ENCODE assay signal across 19 mouse cellular contexts in the genomic region with DNA sequence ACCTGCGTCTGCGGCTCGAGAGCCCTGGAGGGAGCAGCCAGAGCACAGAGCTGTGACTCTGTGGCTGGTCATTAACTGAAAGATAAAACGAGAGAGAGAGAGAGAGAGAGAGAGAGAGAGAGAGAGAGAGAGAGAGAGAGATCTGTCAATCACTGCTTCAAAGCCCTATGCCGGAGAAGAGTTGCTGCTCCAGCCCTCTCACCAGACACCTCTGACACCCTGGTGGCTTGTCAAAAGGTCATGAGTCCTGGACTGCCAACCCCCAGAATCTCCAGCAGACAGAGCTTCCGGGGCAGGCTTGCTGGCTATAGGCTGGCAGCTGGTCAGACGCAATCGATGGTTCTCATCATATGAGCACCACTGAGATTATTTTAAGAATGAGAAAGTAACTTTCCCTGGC. TPM values are rescaled to one million over a fixed set of nuclear protein-coding genes. Genes with fewer than 3 reads are reported as not detected.
DNase-seq lines count a peak whose midpoint lies in the region; ATAC-seq and TF ChIP-seq lines count a peak whose summit lies in the region.
"Had no signal": no experiment of that assay in that cellular context is flagged by ENCODE, and none has a peak within 500 bp of the region (broad histone marks: within the 10 kb centered on the region; RNA-seq: fewer than 3 reads in every experiment).

No protein-coding gene starts in this region.

- peak in 1 of 2 experiments; percentile 29 for DNase-seq in cerebellum, adult 2 months
- DNase-seq in cerebellum, adult 8-10 months: no peak
- DNase-seq in heart, postnatal 4 days: no peak
- peak; percentile 50 for DNase-seq in liver
- no peak for DNase-seq in liver, embryonic 14.5 days (ENCODE audit: low read depth in 3 of 3, low spot score in 3 of 3)
- DNase-seq in thymus, adult 2 months: no peak
- no peak for DNase-seq in gastrocnemius, postnatal 25 days
- DNase-seq: adrenal gland, postnatal 25 days; kidney, adult 11 months; kidney, postnatal 10 days; layer of hippocampus, postnatal 36 days; lung, postnatal 10 days; retina, postnatal 1 day; right cerebral cortex, postnatal 4 days had no signal

- no peak for TF ChIP-seq EP300 in liver, embryonic 14.5 days (IDR thresholded peaks at IDR 0.05; ENCODE audit: low read depth)

- peak overlapping the region; percentile 37 for H3K4me2 ChIP-seq in heart, embryonic 13.5 days
- H3K4me2 ChIP-seq in liver, embryonic 14.5 days (ENCODE audit: low read depth): no peak overlapping the region
- H3K4me2 ChIP-seq: forebrain, embryonic 12.5 days; limb, embryonic 15.5 days; midbrain, embryonic 12.5 days had no signal

- no peak overlapping the region for H3K4me3 ChIP-seq in cerebellum, adult 2 months (replicated peaks; ENCODE audit: insufficient read depth, low read depth, low read length)
- H3K4me3 ChIP-seq in heart, embryonic 13.5 days: no peak overlapping the region
- H3K4me3 ChIP-seq in liver, embryonic 14.5 days (ENCODE audit: insufficient read depth in 1 of 2, low read depth in 2 of 2, low read length in 2 of 2): peak overlapping the region; percentile 45 to 67
- H3K4me3 ChIP-seq in thymus, adult 2 months (ENCODE audit: control insufficient read depth, insufficient read depth, low read length): no peak overlapping the region
- H3K4me3 ChIP-seq: forebrain, embryonic 12.5 days; limb, embryonic 15.5 days; midbrain, embryonic 12.5 days had no signal

- H3K4me1 ChIP-seq in cerebellum, adult 2 months (ENCODE audit: control insufficient read depth, insufficient read depth, low read length): peaks cover 20% of the 10 kb centered on the region
- peaks cover 44% of the 10 kb centered on the region for H3K4me1 ChIP-seq in heart, embryonic 13.5 days
- H3K4me1 ChIP-seq in liver, embryonic 14.5 days (replicated peaks; ENCODE audit: control insufficient read depth in 2 of 2, insufficient read depth in 2 of 2, low read length in 1 of 2): peaks cover 3 to 24% of the 10 kb centered on the region in 2 experiments
- H3K4me1 ChIP-seq in thymus, adult 2 months (replicated peaks; ENCODE audit: control insufficient read depth, insufficient read depth, low read length): no peaks in the 10 kb centered on the region
- H3K4me1 ChIP-seq: limb, embryonic 15.5 days had no signal

- H3K9me3 ChIP-seq in heart, embryonic 13.5 days: no peaks in the 10 kb centered on the region
- H3K9me3 ChIP-seq in liver, embryonic 14.5 days (ENCODE audit: control insufficient read depth, low read length): no peaks in the 10 kb centered on the region
- H3K9me3 ChIP-seq: forebrain, embryonic 12.5 days; limb, embryonic 15.5 days; midbrain, embryonic 12.5 days had no signal

- H3K36me3 ChIP-seq in heart, embryonic 13.5 days: peaks cover under 1% of the 10 kb centered on the region; the same call in 1 of the 2 replicates
- H3K36me3 ChIP-seq in liver, embryonic 14.5 days (replicated peaks; ENCODE audit: control insufficient read depth, insufficient read depth, low read depth): no peaks in the 10 kb centered on the region
- no peaks in the 10 kb centered on the region for H3K36me3 ChIP-seq in thymus, adult 2 months (ENCODE audit: control insufficient read depth, insufficient read depth, low read length)
- H3K36me3 ChIP-seq: forebrain, embryonic 12.5 days; midbrain, embryonic 12.5 days had no signal

- WGBS in cerebellum, adult 2 months: 34% methylated on average over 8 of the region's 8 CpGs
- WGBS in heart, embryonic 13.5 days: 31% methylated on average over 8 of the region's 8 CpGs
- WGBS in liver, embryonic 14.5 days (ENCODE audit: insufficient replicate concordance): 53% methylated on average over 8 of the region's 8 CpGs
- 98% methylated on average over 7 of the region's 8 CpGs for WGBS in thymus, adult 2 months

- peak overlapping the region; percentile 61 for H3K27ac ChIP-seq in cerebellum, adult 2 months (ENCODE audit: insufficient read depth, low read length)
- H3K27ac ChIP-seq in heart, embryonic 13.5 days (replicated peaks): no peak overlapping the region
- no peak overlapping the region for H3K27ac ChIP-seq in liver, embryonic 14.5 days
- no peak overlapping the region for H3K27ac ChIP-seq in thymus, adult 2 months (ENCODE audit: control insufficient read depth, insufficient read depth, low read length)
- H3K27ac ChIP-seq: forebrain, embryonic 12.5 days; limb, embryonic 15.5 days; midbrain, embryonic 12.5 days had no signal

- TF ChIP-seq CTCF in cerebellum, adult 2 months (IDR thresholded peaks at IDR 0.05; ENCODE audit: borderline replicate concordance, insufficient read depth, low read depth, low read length): no peak
- TF ChIP-seq CTCF in liver, embryonic 14.5 days (IDR thresholded peaks at IDR 0.05; ENCODE audit: low read depth): no peak
- TF ChIP-seq CTCF in thymus, adult 2 months (IDR thresholded peaks at IDR 0.05; ENCODE audit: borderline replicate concordance, control insufficient read depth, extremely low read depth, insufficient read depth, low read length, poor library complexity): no peak

- TF ChIP-seq POLR2A in cerebellum, adult 2 months (IDR thresholded peaks at IDR 0.05; ENCODE audit: borderline replicate concordance, insufficient read depth, low read length): no peak
- TF ChIP-seq POLR2A in thymus, adult 2 months (IDR thresholded peaks at IDR 0.05; ENCODE audit: control insufficient read depth, extremely low read depth, insufficient read depth, low read length, poor library complexity): no peak

- no peaks in the 10 kb centered on the region for H3K27me3 ChIP-seq in cerebellum, adult 2 months (ENCODE audit: control insufficient read depth, insufficient read depth, low read length)
- H3K27me3 ChIP-seq in heart, embryonic 13.5 days (replicated peaks): no peaks in the 10 kb centered on the region
- no peaks in the 10 kb centered on the region for H3K27me3 ChIP-seq in liver, embryonic 14.5 days (ENCODE audit: control insufficient read depth, insufficient read depth, low read length)
- H3K27me3 ChIP-seq in thymus, adult 2 months (ENCODE audit: control insufficient read depth, insufficient read depth, low read length): no peaks in the 10 kb centered on the region
- H3K27me3 ChIP-seq: CH12.LX; forebrain, embryonic 12.5 days; limb, embryonic 15.5 days; midbrain, embryonic 12.5 days had no signal

- no peak for ATAC-seq in heart, embryonic 13.5 days (ENCODE audit: extremely low read depth, insufficient number of reproducible peaks, low FRiP score, low TSS enrichment)
- peak; percentile 72 for ATAC-seq in liver, embryonic 14.5 days (ENCODE audit: insufficient read depth)

- peak overlapping the region; percentile 25; the same call in 1 of the 2 replicates for H3K9ac ChIP-seq in heart, embryonic 13.5 days
- no peak overlapping the region for H3K9ac ChIP-seq in liver, embryonic 14.5 days (replicated peaks)
- H3K9ac ChIP-seq: forebrain, embryonic 12.5 days; limb, embryonic 15.5 days; midbrain, embryonic 12.5 days had no signal

RNA-seq across cellular contexts. Expression of gene Abca1, which starts 15.7 kb away (rescaled TPM):
- 10.0 and 10.6 TPM in 2 replicates for polyA plus RNA-seq in cerebellum, adult 2 months (2012; rRNA removed)
- polyA plus RNA-seq in heart, embryonic 13.5 days (2015; fragmentation: Nextera tagmentation; extraction: Ambion mirVana): 3.3 and 3.6 TPM in 2 replicates
- 10 to 100 TPM in 1 of 2 experiments, 1 to 10 TPM in 1; 9.5 to 11.6 TPM for total RNA-seq in heart, postnatal 4 days (2021)
- polyA plus RNA-seq in liver, embryonic 14.5 days (2012; rRNA removed): 5.7 and 7.0 TPM in 2 replicates
- polyA plus RNA-seq in liver, embryonic 14.5 days (2014; fragmentation: Nextera tagmentation; extraction: Ambion mirVana): 12.0 and 13.1 TPM in 2 replicates
- 13.8 and 15.4 TPM in 2 replicates for polyA plus RNA-seq in thymus, adult 2 months (2012; rRNA removed)
- 1 to 10 TPM; 4.8 to 9.4 TPM for total RNA-seq in gastrocnemius, postnatal 25 days (2021)

Comparison
In these comparisons a context has a peak if more than half of its experiments do, and no peak if none do; other contexts are left out.
1. H3K4me3 ChIP-seq: peak in liver, embryonic 14.5 days (2 of 2); none in cerebellum, adult 2 months (single experiment), heart, embryonic 13.5 days (single experiment) and thymus, adult 2 months (single experiment).